Mouse (Mus musculus): ENCODE results near the gene Olfr629. TPM values are rescaled to one million over a fixed set of nuclear protein-coding genes. Genes with fewer than 3 reads are reported as not detected.
A peak's percentile ranks its signal among the peaks of the same experiment; 100 is the strongest.
"Not testable (repeated sequence)": the region's sequence is repeated elsewhere in the genome, so short reads cannot be mapped to it uniquely, and the experiment has no call there.

The Olfr629 gene
- total RNA-seq (2015): not detected in 2 replicates
- not detected in 2 replicates for total RNA-seq (2017)

DNA sequence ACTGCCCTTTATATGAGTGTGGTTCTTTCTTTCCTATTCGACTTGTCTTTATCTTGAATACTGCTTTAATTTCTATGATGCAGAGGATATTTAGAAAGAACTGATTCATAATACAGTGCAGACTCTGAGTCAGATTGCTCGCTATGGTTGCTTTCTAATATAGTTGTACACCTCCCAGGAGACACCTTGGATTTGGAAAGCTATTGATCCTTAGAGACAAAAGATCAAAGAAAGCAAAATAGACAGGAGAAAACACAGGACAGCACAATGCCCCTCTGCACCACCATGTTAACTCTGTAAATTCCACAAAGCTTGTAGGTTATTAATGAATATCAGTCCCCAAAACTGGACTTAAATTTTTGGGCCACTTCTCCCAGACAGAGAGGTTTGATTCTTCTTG is at the start of gene Olfr629:
TSS of gene Olfr629 (minus strand) at position 101 of the 400 bp plus-strand sequence.
- no peak for ATAC-seq (ENCODE audit: poor library complexity, severe bottlenecking)

DNA sequence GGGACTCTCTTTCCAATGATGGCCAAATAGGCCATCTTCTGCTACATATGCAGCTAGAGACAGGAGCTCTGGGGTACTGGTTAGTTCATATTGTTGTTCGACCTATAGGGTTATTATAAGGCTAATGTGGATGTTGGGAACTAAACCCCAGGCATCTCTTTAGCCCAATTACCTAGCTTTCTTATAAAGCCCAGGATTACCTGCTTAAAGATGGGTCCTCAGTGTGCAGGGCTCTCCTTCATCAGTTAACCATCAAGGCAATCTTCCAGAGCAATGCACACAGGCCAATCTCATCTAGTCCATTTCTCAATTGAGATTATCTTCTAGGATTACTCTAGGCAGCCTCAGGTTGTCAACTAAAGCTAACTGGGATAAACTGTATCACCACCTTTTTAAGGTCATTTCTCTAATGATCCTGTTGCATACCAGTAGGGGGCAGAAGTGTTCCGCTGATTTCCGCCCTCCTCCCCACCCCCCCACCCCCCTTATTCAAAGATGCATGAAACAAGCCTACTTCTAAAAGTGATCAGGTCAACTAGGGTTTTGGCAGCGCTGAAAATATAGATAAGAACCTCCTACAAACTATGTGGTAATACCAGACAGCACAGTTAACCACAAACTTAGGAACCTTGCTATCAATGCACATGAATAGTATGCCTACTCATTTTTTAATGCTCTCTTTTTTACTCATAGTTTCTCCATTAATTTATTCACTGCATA is 48.1 kb upstream of the Olfr629 start:
- ATAC-seq (ENCODE audit: poor library complexity, severe bottlenecking): peak; percentile 72

DNA sequence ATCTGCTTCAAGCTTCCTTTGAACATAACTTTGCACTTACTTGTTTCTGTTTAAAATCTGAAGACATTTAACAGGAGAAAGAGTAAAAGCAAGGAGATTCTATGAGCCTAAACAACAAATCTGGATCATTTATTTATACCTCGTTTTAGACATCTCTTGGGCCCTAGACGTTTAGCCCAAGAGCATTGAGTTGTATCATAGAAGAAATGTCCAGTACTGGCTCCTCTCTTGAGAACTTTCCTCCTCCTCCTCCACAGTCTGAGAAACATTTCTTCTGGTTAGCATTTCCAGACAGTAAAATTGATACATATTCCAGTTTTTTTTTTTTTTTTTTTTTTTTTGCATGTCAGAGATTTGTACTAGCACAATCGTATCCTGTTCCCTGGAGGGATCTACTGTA is 47.0 kb upstream of the Olfr629 start, which contains the start of gene Olfr67:
TSS of gene Olfr67 (minus strand) at position 101 of the 400 bp plus-strand sequence.
- ATAC-seq (ENCODE audit: poor library complexity, severe bottlenecking): no peak

DNA sequence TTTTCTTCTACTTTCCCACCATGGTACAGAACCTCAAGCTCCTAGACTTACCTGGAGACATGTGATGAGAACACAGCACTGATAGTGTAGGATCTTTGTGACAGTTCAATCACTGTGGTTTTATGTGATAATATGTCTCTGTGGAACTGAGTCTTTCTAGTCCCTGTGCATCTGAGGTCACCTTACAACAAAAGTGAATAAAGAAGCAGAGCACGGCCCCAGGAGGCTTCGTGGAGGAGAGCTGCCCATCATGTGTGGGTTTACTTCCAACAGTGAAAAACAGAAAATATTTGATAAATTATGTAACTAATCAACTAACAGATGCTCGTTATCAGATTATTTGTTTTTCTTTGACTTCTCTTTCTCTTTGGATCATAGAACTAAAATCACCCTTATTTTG is 34.9 kb upstream of the Olfr629 start, which contains the start of gene Olfr68:
TSS of gene Olfr68 (minus strand) at position 101 of the 400 bp plus-strand sequence.
- no peak for ATAC-seq (ENCODE audit: poor library complexity, severe bottlenecking)

DNA sequence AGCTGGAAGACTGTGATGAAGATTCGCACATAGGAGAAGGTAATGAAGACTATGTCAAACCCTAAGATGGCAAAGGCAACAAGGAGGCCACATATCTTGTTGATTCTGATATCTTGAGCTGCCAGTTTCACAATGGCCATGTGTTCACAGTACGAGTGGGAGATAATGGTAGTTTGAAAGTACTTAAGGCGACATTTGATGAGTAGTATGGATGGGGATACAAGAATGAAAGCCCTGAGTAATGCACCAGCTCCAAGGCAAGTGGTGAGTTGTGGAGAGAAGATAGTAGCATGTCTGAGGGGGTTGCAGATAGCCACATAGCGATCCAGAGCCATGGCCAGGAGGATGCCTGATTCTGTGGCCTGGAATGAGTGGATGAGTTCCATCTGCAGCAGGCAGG is 32.9 kb upstream of the Olfr629 start:
- not testable (repeated sequence) for ATAC-seq (ENCODE audit: poor library complexity, severe bottlenecking)

DNA sequence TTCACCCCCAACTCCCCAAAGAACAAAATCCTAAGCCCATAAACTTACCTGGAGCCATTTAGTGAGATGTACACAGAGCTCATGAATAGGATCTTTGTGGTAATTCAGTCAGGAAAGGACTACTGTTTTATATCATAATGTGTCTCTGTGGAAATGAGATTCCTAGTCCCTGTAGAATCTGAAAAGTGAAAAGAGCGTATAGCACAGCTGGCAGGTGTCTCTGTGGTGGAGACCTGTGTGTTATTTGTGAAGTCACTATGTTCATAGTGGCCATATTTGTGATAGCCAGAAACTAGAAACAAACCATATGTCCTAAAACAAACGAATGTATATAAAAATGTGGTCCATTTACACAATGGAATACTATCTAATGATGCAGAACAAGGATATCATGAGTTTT is 26.8 kb upstream of the Olfr629 start, which contains the start of gene Olfr69:
TSS of gene Olfr69 (minus strand) at position 101 of the 400 bp plus-strand sequence.
- ATAC-seq (ENCODE audit: poor library complexity, severe bottlenecking): no peak

DNA sequence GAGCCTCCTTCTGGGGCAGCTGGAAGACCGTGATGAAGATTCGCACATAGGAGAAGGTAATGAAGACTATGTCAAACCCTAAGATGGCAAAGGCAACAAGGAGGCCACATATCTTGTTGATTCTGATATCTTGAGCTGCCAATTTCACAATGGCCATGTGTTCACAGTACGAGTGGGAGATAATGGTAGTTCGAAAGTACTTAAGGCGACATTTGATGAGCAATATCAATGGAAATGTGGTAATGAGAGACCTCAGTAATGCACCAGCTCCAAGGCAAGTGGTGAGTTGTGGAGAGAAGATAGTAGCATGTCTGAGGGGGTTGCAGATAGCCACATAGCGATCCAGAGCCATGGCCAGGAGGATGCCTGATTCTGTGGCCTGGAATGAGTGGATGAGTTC is 22.9 kb upstream of the Olfr629 start:
- peak; percentile 27; the same call in 1 of the 2 replicates for ATAC-seq (ENCODE audit: poor library complexity, severe bottlenecking)

DNA sequence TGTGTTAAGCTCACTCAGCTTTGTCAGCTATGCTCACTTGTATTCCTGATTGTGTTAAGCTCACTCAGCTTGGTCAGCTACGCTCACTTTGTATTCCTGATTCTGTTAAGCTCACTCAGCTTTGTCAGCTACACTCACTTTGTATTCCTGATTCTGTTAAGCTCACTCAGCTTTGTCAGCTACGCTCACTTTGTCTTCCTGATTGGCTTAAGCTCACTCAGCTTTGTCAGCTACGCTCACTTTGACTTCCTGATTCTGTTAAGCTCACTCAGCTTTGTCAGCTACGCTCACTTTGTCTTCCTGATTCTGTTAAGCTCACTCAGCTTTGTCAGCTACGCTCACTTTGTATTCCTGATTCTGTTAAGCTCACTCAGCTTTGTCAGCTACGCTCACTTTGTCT is 17.5 kb upstream of the Olfr629 start:
- not testable (repeated sequence) for ATAC-seq (ENCODE audit: poor library complexity, severe bottlenecking)

DNA sequence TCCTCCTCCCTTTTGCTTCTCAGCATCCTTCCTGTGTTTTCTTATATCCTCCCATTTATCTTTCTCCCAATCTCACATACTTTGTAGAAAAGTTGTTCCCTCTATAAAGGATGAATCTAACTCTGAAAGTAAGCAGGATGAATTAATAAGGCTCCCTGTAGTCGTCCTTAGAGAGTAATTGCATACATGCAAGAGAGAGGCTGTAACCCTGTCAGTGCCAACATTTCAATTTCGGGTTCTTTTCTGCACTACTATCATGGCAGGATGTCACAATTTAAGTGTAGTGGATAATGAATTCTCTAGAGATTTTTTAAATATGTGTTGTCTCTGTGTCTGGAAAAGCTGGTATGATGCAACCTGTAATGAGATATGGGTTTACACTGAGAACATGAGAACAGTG is 12.5 kb upstream of the Olfr629 start, which contains the start of gene Olfr630:
TSS of gene Olfr630 (minus strand) at position 101 of the 400 bp plus-strand sequence.
- no peak for ATAC-seq (ENCODE audit: poor library complexity, severe bottlenecking)

DNA sequence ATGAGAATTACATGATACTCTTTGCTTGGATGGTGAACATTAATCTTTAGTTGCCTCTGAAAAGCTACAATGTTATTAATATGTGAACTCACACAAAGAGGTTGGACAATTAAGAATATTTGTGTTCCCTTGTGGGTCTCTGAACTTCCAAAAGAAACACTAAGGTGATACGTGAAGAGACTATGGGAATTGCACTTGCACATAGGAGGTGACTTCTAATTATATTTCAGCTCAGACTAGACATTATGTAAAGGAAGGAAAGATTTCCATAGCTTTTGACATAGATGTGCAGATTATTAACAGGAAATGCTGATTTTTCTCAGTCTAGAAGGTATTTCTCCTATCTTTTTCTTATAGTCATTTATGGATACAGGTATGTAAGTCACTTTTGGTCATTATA is 14.7 kb downstream of the Olfr629 start, which contains the start of gene Olfr628:
TSS of gene Olfr628 (plus strand) at position 301 of the 400 bp plus-strand sequence.
- ATAC-seq (ENCODE audit: poor library complexity, severe bottlenecking): no peak

DNA sequence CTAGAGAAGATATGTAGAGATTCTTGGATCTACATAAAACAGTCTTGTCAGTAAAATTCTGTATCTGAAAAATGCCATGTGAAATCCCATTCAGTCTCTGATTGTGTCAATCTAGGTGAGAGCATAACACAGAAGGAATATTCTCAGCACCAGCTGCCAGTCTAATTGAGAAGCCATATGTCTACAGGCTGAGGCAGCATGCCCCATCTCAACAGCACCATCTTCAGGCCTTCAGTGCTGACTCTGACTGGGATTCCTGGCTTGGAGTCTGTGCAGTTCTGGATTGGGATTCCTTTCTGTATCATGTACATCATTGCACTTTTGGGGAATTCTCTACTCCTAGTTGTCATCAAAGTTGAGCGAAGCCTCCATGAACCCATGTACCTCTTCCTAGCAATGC is 28.3 kb downstream of the Olfr629 start:
- ATAC-seq (ENCODE audit: poor library complexity, severe bottlenecking): not testable (repeated sequence)

DNA sequence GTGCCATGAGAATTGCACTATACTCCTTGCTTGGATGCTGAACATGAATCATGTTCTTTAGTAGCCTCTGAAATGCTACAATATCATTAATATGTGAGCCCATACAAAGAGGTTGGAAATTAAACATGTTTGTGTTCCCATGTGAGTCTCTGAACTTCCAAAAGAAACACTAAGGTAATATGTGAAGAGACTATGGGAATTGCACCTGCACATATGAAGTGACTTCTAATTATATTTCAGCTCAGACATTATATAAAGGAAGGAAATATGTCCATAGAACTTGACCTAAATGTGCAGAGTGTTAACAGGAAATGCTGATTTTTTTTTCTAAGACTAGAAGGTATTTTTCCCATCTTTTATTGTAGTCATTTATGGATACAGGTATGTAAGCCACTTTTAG is 30.4 kb downstream of the Olfr629 start, which contains the start of gene Olfr243:
TSS of gene Olfr243 (plus strand) at position 301 of the 400 bp plus-strand sequence.
- no peak for ATAC-seq (ENCODE audit: poor library complexity, severe bottlenecking)

DNA sequence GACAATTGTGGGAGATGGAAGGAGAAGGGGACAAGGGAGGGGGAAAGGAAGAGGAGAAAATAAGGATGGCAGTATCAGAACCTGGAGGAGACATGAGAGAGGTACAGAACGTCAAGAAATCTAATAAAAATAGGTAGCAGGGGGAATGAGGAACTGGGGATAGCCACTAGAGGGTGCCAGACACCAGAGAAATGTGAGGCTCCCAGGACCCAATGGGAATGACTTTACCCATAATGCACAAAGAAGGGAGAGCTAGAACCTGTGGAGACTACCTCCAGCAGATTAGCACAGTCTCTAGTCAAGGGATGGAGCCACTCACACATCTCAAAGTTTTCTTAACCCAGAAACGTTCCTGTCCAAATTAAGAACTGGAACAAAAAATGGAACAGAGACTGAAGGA is 32.7 kb downstream of the Olfr629 start:
- ATAC-seq (ENCODE audit: poor library complexity, severe bottlenecking): peak; percentile 45

DNA sequence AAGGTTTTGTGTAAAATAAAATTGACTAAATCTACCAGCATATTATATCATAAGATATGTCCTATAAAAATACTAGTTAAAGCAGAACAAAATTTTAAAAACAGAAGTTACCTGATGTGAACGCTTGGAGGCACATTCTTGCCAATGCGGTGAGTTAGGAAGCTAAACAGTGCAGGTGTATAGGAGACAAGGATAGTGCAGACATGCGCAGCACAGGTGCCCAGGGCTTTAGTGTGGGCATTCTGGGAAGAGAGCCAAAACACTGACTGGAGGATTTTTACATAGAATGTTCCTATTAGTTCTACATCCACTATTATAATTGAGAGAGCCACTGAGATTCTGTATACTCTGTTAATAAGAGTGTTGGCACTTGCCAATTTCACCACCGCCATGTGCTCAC is 45.3 kb downstream of the Olfr629 start:
- ATAC-seq (ENCODE audit: poor library complexity, severe bottlenecking): no peak

Other genes starting within 250 kb of the Olfr629 start
Only the 30 nearest of the 33 such genes appear.
- not detected in 2 replicates for gene Olfr611, start 224.1 kb downstream of the Olfr629 start, total RNA-seq (2015)
- not detected in 2 replicates for gene Olfr611, start 224.1 kb downstream of the Olfr629 start, total RNA-seq (2017)
- gene Olfr612, start 202.2 kb downstream of the Olfr629 start, total RNA-seq (2015): not detected in 2 replicates
- gene Olfr612, start 202.2 kb downstream of the Olfr629 start, total RNA-seq (2017): not detected in 2 replicates
- gene Olfr613, start 196.9 kb downstream of the Olfr629 start, total RNA-seq (2015): not detected in 2 replicates
- not detected in 2 replicates for gene Olfr613, start 196.9 kb downstream of the Olfr629 start, total RNA-seq (2017)
- gene Olfr615, start 188.9 kb downstream of the Olfr629 start, total RNA-seq (2015): not detected in 2 replicates
- not detected in 2 replicates for gene Olfr615, start 188.9 kb downstream of the Olfr629 start, total RNA-seq (2017)
- gene Olfr616, start 175.8 kb downstream of the Olfr629 start, total RNA-seq (2015): not detected in 2 replicates
- not detected in 2 replicates for gene Olfr616, start 175.8 kb downstream of the Olfr629 start, total RNA-seq (2017)
- gene Olfr617, start 171.9 kb downstream of the Olfr629 start, total RNA-seq (2015): not detected in 2 replicates
- not detected in 2 replicates for gene Olfr617, start 171.9 kb downstream of the Olfr629 start, total RNA-seq (2017)
- not detected in 2 replicates for gene Olfr618, start 154.8 kb downstream of the Olfr629 start, total RNA-seq (2015)
- not detected in 2 replicates for gene Olfr618, start 154.8 kb downstream of the Olfr629 start, total RNA-seq (2017)
- not detected in 2 replicates for gene Olfr619, start 144.4 kb downstream of the Olfr629 start, total RNA-seq (2015)
- gene Olfr619, start 144.4 kb downstream of the Olfr629 start, total RNA-seq (2017): not detected in 2 replicates
- not detected in 2 replicates for gene Olfr620, start 132.4 kb downstream of the Olfr629 start, total RNA-seq (2015)
- gene Olfr620, start 132.4 kb downstream of the Olfr629 start, total RNA-seq (2017): not detected in 2 replicates
- gene Olfr622, start 102.2 kb downstream of the Olfr629 start, total RNA-seq (2015): not detected in 2 replicates
- not detected in 2 replicates for gene Olfr622, start 102.2 kb downstream of the Olfr629 start, total RNA-seq (2017)
- gene Olfr623, start 81.2 kb downstream of the Olfr629 start, total RNA-seq (2015): not detected in 2 replicates
- gene Olfr623, start 81.2 kb downstream of the Olfr629 start, total RNA-seq (2017): not detected in 2 replicates
- 0.05 TPM in 1 of 2 replicates, not detected in the other for gene Olfr624, start 73.8 kb downstream of the Olfr629 start, total RNA-seq (2015)
- 0.15 TPM in 1 of 2 replicates, not detected in the other for gene Olfr624, start 73.8 kb downstream of the Olfr629 start, total RNA-seq (2017)
- gene Olfr625-ps1, start 62.2 kb downstream of the Olfr629 start, total RNA-seq (2015): not detected in 2 replicates
- gene Olfr625-ps1, start 62.2 kb downstream of the Olfr629 start, total RNA-seq (2017): not detected in 2 replicates
- not detected in 2 replicates for gene Olfr243, start 30.3 kb downstream of the Olfr629 start, total RNA-seq (2015)
- gene Olfr243, start 30.3 kb downstream of the Olfr629 start, total RNA-seq (2017): not detected in 2 replicates
- not detected in 2 replicates for gene Olfr628, start 14.6 kb downstream of the Olfr629 start, total RNA-seq (2015)
- not detected in 2 replicates for gene Olfr628, start 14.6 kb downstream of the Olfr629 start, total RNA-seq (2017)
- gene Olfr630, start 12.4 kb upstream of the Olfr629 start, total RNA-seq (2015): not detected in 2 replicates
- gene Olfr630, start 12.4 kb upstream of the Olfr629 start, total RNA-seq (2017): not detected in 2 replicates
- gene Olfr69, start 26.7 kb upstream of the Olfr629 start, total RNA-seq (2015): not detected in 2 replicates
- gene Olfr69, start 26.7 kb upstream of the Olfr629 start, total RNA-seq (2017): not detected in 2 replicates
- gene Olfr68, start 34.8 kb upstream of the Olfr629 start, total RNA-seq (2015): not detected in 2 replicates
- gene Olfr68, start 34.8 kb upstream of the Olfr629 start, total RNA-seq (2017): not detected in 2 replicates
- gene Olfr67, start 46.9 kb upstream of the Olfr629 start, total RNA-seq (2015): not detected in 2 replicates
- not detected in 2 replicates for gene Olfr67, start 46.9 kb upstream of the Olfr629 start, total RNA-seq (2017)
- 43.0 and 130 TPM in 2 replicates for gene Hbb-bt, start 69.1 kb upstream of the Olfr629 start, total RNA-seq (2015)
- gene Hbb-bt, start 69.1 kb upstream of the Olfr629 start, total RNA-seq (2017): 14.3 and 23.0 TPM in 2 replicates
- gene Hbb-bs, start 83.2 kb upstream of the Olfr629 start, total RNA-seq (2015): 106 and 274 TPM in 2 replicates
- gene Hbb-bs, start 83.2 kb upstream of the Olfr629 start, total RNA-seq (2017): 71.1 and 121 TPM in 2 replicates
- not detected in 2 replicates for gene Hbb-bh2, start 95.6 kb upstream of the Olfr629 start, total RNA-seq (2015)
- not detected in 2 replicates for gene Hbb-bh2, start 95.6 kb upstream of the Olfr629 start, total RNA-seq (2017)
- not detected in 2 replicates for gene Hbb-bh1, start 98.2 kb upstream of the Olfr629 start, total RNA-seq (2015)
- not detected in 2 replicates for gene Hbb-bh1, start 98.2 kb upstream of the Olfr629 start, total RNA-seq (2017)
- gene Hbb-y, start 108.3 kb upstream of the Olfr629 start, total RNA-seq (2015): not detected in 2 replicates
- gene Hbb-y, start 108.3 kb upstream of the Olfr629 start, total RNA-seq (2017): not detected in 2 replicates
- gene Olfr66, start 141.3 kb upstream of the Olfr629 start, total RNA-seq (2015): not detected in 2 replicates
- gene Olfr66, start 141.3 kb upstream of the Olfr629 start, total RNA-seq (2017): not detected in 2 replicates
- gene Olfr64, start 149.5 kb upstream of the Olfr629 start, total RNA-seq (2015): not detected in 2 replicates
- gene Olfr64, start 149.5 kb upstream of the Olfr629 start, total RNA-seq (2017): not detected in 2 replicates
- gene Olfr65, start 158.5 kb upstream of the Olfr629 start, total RNA-seq (2015): not detected in 2 replicates
- not detected in 2 replicates for gene Olfr65, start 158.5 kb upstream of the Olfr629 start, total RNA-seq (2017)
- gene Olfr631, start 183.9 kb upstream of the Olfr629 start, total RNA-seq (2015): not detected in 2 replicates
- not detected in 2 replicates for gene Olfr631, start 183.9 kb upstream of the Olfr629 start, total RNA-seq (2017)
- gene Olfr632, start 189.4 kb upstream of the Olfr629 start, total RNA-seq (2015): not detected in 2 replicates
- gene Olfr632, start 189.4 kb upstream of the Olfr629 start, total RNA-seq (2017): not detected in 2 replicates
- gene Olfr633, start 199.5 kb upstream of the Olfr629 start, total RNA-seq (2015): not detected in 2 replicates
- gene Olfr633, start 199.5 kb upstream of the Olfr629 start, total RNA-seq (2017): not detected in 2 replicates